Mouse (Mus musculus): ENCODE data around the gene Rfxap.

GRCm38 (mm10) chr3:54790601-54791000, 17.0 kb downstream of the Rfxap start:
- TF ChIP-seq POLR2A (IDR thresholded peaks at IDR 0.05; ENCODE audit: low read depth, low read length): no peak
- TF ChIP-seq CTCF (conservative IDR thresholded peaks at IDR 0.05; ENCODE audit: insufficient read depth, insufficient read length, low read depth, low read length): no peak

All from kidney, adult 2 months (tissue).